Mouse (Mus musculus): Measurements from ENCODE around the gene Gm49358. TPM values are rescaled to one million over a fixed set of nuclear protein-coding genes. Genes with fewer than 3 reads are reported as not detected.

Gm49358 gene
- total and polyA plus RNA-seq, 3 experiments: 2.0 TPM; not detected in 2

GRCm38 (mm10) chr10:86786083-86786482 is 22.3 kb downstream of the Gm49358 start:
- no peak overlapping the region for H3K9ac ChIP-seq (ENCODE audit: insufficient read depth, low read depth)
- H3K79me2 ChIP-seq (replicated peaks; ENCODE audit: control insufficient read depth, extremely low read depth, insufficient read depth, poor library complexity, severe bottlenecking): peaks cover 27% of the 10 kb centered on the region
- no peaks in the 10 kb centered on the region for H3K9me3 ChIP-seq (replicated peaks; ENCODE audit: low read length)
- H3K4me2 ChIP-seq (ENCODE audit: insufficient read depth, low read depth, poor library complexity, severe bottlenecking): no peak overlapping the region
- no peak for DNase-seq (ENCODE audit: extremely low read depth)
- H3K36me3 ChIP-seq (replicated peaks in 1 of 2; ENCODE audit: control insufficient read depth in 1 of 2, insufficient read depth in 1 of 2, low read length in 1 of 2): peaks cover 3 to 18% of the 10 kb centered on the region in 2 experiments
- dilution Hi-C loops (cut with MboI; ENCODE audit: extremely low pct_ligation_motif_present, extremely low pct_unique_long_range_greater_than_20kb, low sequenced_read_pairs) (no loop called here), in situ Hi-C loops (cut with MboI; ENCODE audit: low pct_ligation_motif_present, low pct_unique_long_range_greater_than_20kb, low sequenced_read_pairs) (no loop called here)
- no peaks in the 10 kb centered on the region for H3K27me3 ChIP-seq (replicated peaks)
- H3K4me1 ChIP-seq (ENCODE audit: control insufficient read depth in 1 of 2, insufficient read depth in 2 of 2): peaks cover 3 to 46% of the 10 kb centered on the region in 2 experiments; a peak in 3 of 4 replicates
- H3K27ac ChIP-seq (ENCODE audit: insufficient read depth, low read depth): no peak overlapping the region
- H3K4me3 ChIP-seq (replicated peaks in 1 of 3; ENCODE audit: low read depth in 2 of 3, low read length in 2 of 3, poor library complexity in 1 of 3): no peak overlapping the region
- TF ChIP-seq JUND (conservative IDR thresholded peaks at IDR 0.05; ENCODE audit: low read depth, low read length) (no peak), POLR2A (IDR thresholded peaks at IDR 0.05; ENCODE audit: low read depth, low read length) (no peak), ELF1 (IDR thresholded peaks at IDR 0.05; ENCODE audit: low read depth, low read length) (no peak), E2F4 (IDR thresholded peaks at IDR 0.05; ENCODE audit: insufficient replicate concordance, low read depth, low read length) (no peak), ZNF384 (IDR thresholded peaks at IDR 0.05; ENCODE audit: low read depth, low read length) (no peak), USF2 (conservative IDR thresholded peaks at IDR 0.05; ENCODE audit: low read depth, low read length) (no peak), TCF12 (IDR thresholded peaks at IDR 0.05; ENCODE audit: low read depth, low read length) (no peak), MXI1 (IDR thresholded peaks at IDR 0.05; ENCODE audit: low read depth, low read length) (no peak), NELFE (IDR thresholded peaks at IDR 0.05; ENCODE audit: low read depth, low read length) (no peak), SIN3A (IDR thresholded peaks at IDR 0.05; ENCODE audit: low read length) (no peak), ZC3H11A (IDR thresholded peaks at IDR 0.05; ENCODE audit: low read depth, low read length) (no peak), PAX5 (IDR thresholded peaks at IDR 0.05; ENCODE audit: low read length) (no peak)

- peaks cover 0 to 35% of the 10 kb centered on the region in 2 experiments; a peak in 2 of 4 replicates for H3K4me1 ChIP-seq (ENCODE audit: control insufficient read depth in 1 of 2, insufficient read depth in 2 of 2)
- no peak overlapping the region for H3K27ac ChIP-seq (ENCODE audit: insufficient read depth, low read depth)
- in situ Hi-C loops (cut with MboI; ENCODE audit: low pct_ligation_motif_present, low pct_unique_long_range_greater_than_20kb, low sequenced_read_pairs): no loop called here
- no peaks in the 10 kb centered on the region for H3K27me3 ChIP-seq (replicated peaks)
- peaks cover 3 to 21% of the 10 kb centered on the region in 2 experiments for H3K36me3 ChIP-seq (replicated peaks in 1 of 2; ENCODE audit: control insufficient read depth in 1 of 2, insufficient read depth in 1 of 2, low read length in 1 of 2)
- DNase-seq (ENCODE audit: extremely low read depth): no peak
- H3K4me3 ChIP-seq (replicated peaks in 1 of 3; ENCODE audit: low read depth in 2 of 3, low read length in 2 of 3, poor library complexity in 1 of 3): no peak overlapping the region
- no peak overlapping the region for H3K4me2 ChIP-seq (ENCODE audit: insufficient read depth, low read depth, poor library complexity, severe bottlenecking)
- TF ChIP-seq NRF1 (IDR thresholded peaks at IDR 0.05; ENCODE audit: low read depth, low read length) (no peak), UBTF (IDR thresholded peaks at IDR 0.05; ENCODE audit: low read depth, low read length) (no peak), MEF2A (IDR thresholded peaks at IDR 0.05; ENCODE audit: borderline replicate concordance, low read depth, low read length) (no peak), ETS1 (conservative IDR thresholded peaks at IDR 0.05; ENCODE audit: low read depth, low read length) (no peak), ZMIZ1 (IDR thresholded peaks at IDR 0.05; ENCODE audit: low read depth, low read length) (no peak), GABPA (IDR thresholded peaks at IDR 0.05; ENCODE audit: insufficient replicate concordance, low read depth, low read length) (no peak)
- H3K79me2 ChIP-seq (replicated peaks; ENCODE audit: control insufficient read depth, extremely low read depth, insufficient read depth, poor library complexity, severe bottlenecking): peaks cover 29% of the 10 kb centered on the region
- no peaks in the 10 kb centered on the region for H3K9me3 ChIP-seq (replicated peaks; ENCODE audit: low read length)
- dilution Hi-C loops (cut with MboI; ENCODE audit: extremely low pct_ligation_motif_present, extremely low pct_unique_long_range_greater_than_20kb, low sequenced_read_pairs): no loop called here
- no peak overlapping the region for H3K9ac ChIP-seq (ENCODE audit: insufficient read depth, low read depth)
These were observed 24.4 kb downstream of the Gm49358 start for GRCm38 (mm10) chr10:86788193-86788592.

Data from CH12.LX (cell line).